Mouse (Mus musculus): ENCODE data around the gene Dkk2. TPM values are rescaled to one million over a fixed set of nuclear protein-coding genes. Genes with fewer than 3 reads are reported as not detected.

Dkk2 gene
- polyA plus RNA-seq, 1 experiment, result 0.17 TPM

- no peak overlapping the region for H3K4me2 ChIP-seq (ENCODE audit: low read depth)
- H3K79me2 ChIP-seq (ENCODE audit: control insufficient read depth, insufficient read depth), result no peaks in the 10 kb centered on the region
- no peak overlapping the region for H3ac ChIP-seq (ENCODE audit: control insufficient read depth, insufficient read length)
- no peak overlapping the region for H3K4me3 ChIP-seq
- H3K27me3 ChIP-seq (ENCODE audit: control insufficient read depth, insufficient read depth, insufficient read length), result no peaks in the 10 kb centered on the region
- TF ChIP-seq SRF (IDR thresholded peaks at IDR 0.05; ENCODE audit: control insufficient read depth, insufficient read length, low read depth), result no peak
- H3K36me3 ChIP-seq (ENCODE audit: control insufficient read depth, insufficient read depth), result no peaks in the 10 kb centered on the region
Observed at GRCm38 (mm10) chr3:132149446-132150025, 64.4 kb downstream of the Dkk2 start.

- H3K4me2 ChIP-seq (ENCODE audit: low read depth), result no peak overlapping the region
- TF ChIP-seq E2F4 (IDR thresholded peaks at IDR 0.05; ENCODE audit: insufficient read depth) (no peak), CEBPB (IDR thresholded peaks at IDR 0.05; ENCODE audit: insufficient read depth, poor library complexity, severe bottlenecking) (no peak), MAX (IDR thresholded peaks at IDR 0.05; ENCODE audit: low read depth) (no peak), TCF3 (IDR thresholded peaks at IDR 0.05; ENCODE audit: insufficient read length, low read depth) (no peak), POLR2A (IDR thresholded peaks at IDR 0.05; ENCODE audit: insufficient read length, low read depth) (no peak), REST (IDR thresholded peaks at IDR 0.05; ENCODE audit: insufficient read depth, insufficient read length) (no peak), MYOG (IDR thresholded peaks at IDR 0.05; ENCODE audit: control insufficient read depth in 1 of 3, insufficient read depth in 1 of 3, insufficient read length in 2 of 3, low read depth in 2 of 3) (no peak), USF1 (IDR thresholded peaks at IDR 0.05; ENCODE audit: low read depth) (no peak), POLR2AphosphoS2 (IDR thresholded peaks at IDR 0.05; ENCODE audit: insufficient read length, low read depth) (no peak), TCF12 (IDR thresholded peaks at IDR 0.05; ENCODE audit: insufficient read depth, poor library complexity, severe bottlenecking) (no peak), MYOD1 (IDR thresholded peaks at IDR 0.05; ENCODE audit: control insufficient read depth in 1 of 3, insufficient read length in 2 of 3, low read depth in 2 of 3) (no peak), SRF (IDR thresholded peaks at IDR 0.05; ENCODE audit: control insufficient read depth, insufficient read length, low read depth) (no peak)
- H3K27me3 ChIP-seq (ENCODE audit: control insufficient read depth, insufficient read depth, insufficient read length), result no peaks in the 10 kb centered on the region
- H3K4me3 ChIP-seq, result no peak overlapping the region
- no peak overlapping the region for H3ac ChIP-seq (ENCODE audit: control insufficient read depth, insufficient read length)
- H3K79me2 ChIP-seq (ENCODE audit: control insufficient read depth, insufficient read depth), result no peaks in the 10 kb centered on the region
- no peaks in the 10 kb centered on the region for H3K36me3 ChIP-seq (ENCODE audit: control insufficient read depth, insufficient read depth)
Observed at GRCm38 (mm10) chr3:132158817-132159216, 73.7 kb downstream of the Dkk2 start.

- Histone ChIP-seq H3K27me3 (ENCODE audit: control insufficient read depth, insufficient read depth, insufficient read length) (no peaks in the 10 kb centered on the region), H3K4me2 (ENCODE audit: low read depth) (no peak overlapping the region)
- TF ChIP-seq POLR2AphosphoS2 (IDR thresholded peaks at IDR 0.05; ENCODE audit: insufficient read length, low read depth), result no peak
- TF ChIP-seq SRF (IDR thresholded peaks at IDR 0.05; ENCODE audit: control insufficient read depth, insufficient read length, low read depth), result no peak
- TF ChIP-seq E2F4 (IDR thresholded peaks at IDR 0.05; ENCODE audit: insufficient read depth), result no peak
- no peak for TF ChIP-seq MYOG (IDR thresholded peaks at IDR 0.05; ENCODE audit: control insufficient read depth in 1 of 3, insufficient read depth in 1 of 3, insufficient read length in 2 of 3, low read depth in 2 of 3)
Observed at GRCm38 (mm10) chr3:132168911-132169310, 83.8 kb downstream of the Dkk2 start.

GRCm38 (mm10) chr3:132186888-132187552 is 101.9 kb downstream of the Dkk2 start:
- Histone ChIP-seq H3ac (ENCODE audit: control insufficient read depth, insufficient read length) (no peak overlapping the region), H3K27me3 (ENCODE audit: control insufficient read depth, insufficient read depth, insufficient read length) (no peaks in the 10 kb centered on the region), H3K4me3 (no peak overlapping the region), H3K79me2 (ENCODE audit: control insufficient read depth, insufficient read depth) (no peaks in the 10 kb centered on the region), H3K4me2 (ENCODE audit: low read depth) (no peak overlapping the region), H3K36me3 (ENCODE audit: control insufficient read depth, insufficient read depth) (no peaks in the 10 kb centered on the region)
- TF ChIP-seq SRF (IDR thresholded peaks at IDR 0.05; ENCODE audit: control insufficient read depth, insufficient read length, low read depth), result no peak
- no peak for TF ChIP-seq E2F4 (IDR thresholded peaks at IDR 0.05; ENCODE audit: insufficient read depth)
- no peak for TF ChIP-seq POLR2AphosphoS2 (IDR thresholded peaks at IDR 0.05; ENCODE audit: insufficient read length, low read depth)

More at GRCm38 (mm10) chr3:132168911-132169310, 83.8 kb downstream of the Dkk2 start:
- no peak overlapping the region for H3K4me3 ChIP-seq
- H3K36me3 ChIP-seq (ENCODE audit: control insufficient read depth, insufficient read depth), result no peaks in the 10 kb centered on the region
- no peaks in the 10 kb centered on the region for H3K79me2 ChIP-seq (ENCODE audit: control insufficient read depth, insufficient read depth)
- no peak overlapping the region for H3ac ChIP-seq (ENCODE audit: control insufficient read depth, insufficient read length)

GRCm38 (mm10) chr3:132201950-132202349 is 116.9 kb downstream of the Dkk2 start:
- no peak overlapping the region for H3K4me3 ChIP-seq
- H3ac ChIP-seq (ENCODE audit: control insufficient read depth, insufficient read length), result no peak overlapping the region
- TF ChIP-seq CEBPB (IDR thresholded peaks at IDR 0.05; ENCODE audit: insufficient read depth, poor library complexity, severe bottlenecking) (no peak), POLR2A (IDR thresholded peaks at IDR 0.05; ENCODE audit: insufficient read length, low read depth) (no peak), MAX (IDR thresholded peaks at IDR 0.05; ENCODE audit: low read depth) (no peak), USF1 (IDR thresholded peaks at IDR 0.05; ENCODE audit: low read depth) (no peak), POLR2AphosphoS2 (IDR thresholded peaks at IDR 0.05; ENCODE audit: insufficient read length, low read depth) (no peak), REST (IDR thresholded peaks at IDR 0.05; ENCODE audit: insufficient read depth, insufficient read length) (no peak)
- H3K4me2 ChIP-seq (ENCODE audit: low read depth), result no peak overlapping the region
- H3K27me3 ChIP-seq (ENCODE audit: control insufficient read depth, insufficient read depth, insufficient read length), result no peaks in the 10 kb centered on the region
- H3K79me2 ChIP-seq (ENCODE audit: control insufficient read depth, insufficient read depth), result no peaks in the 10 kb centered on the region
- no peaks in the 10 kb centered on the region for H3K36me3 ChIP-seq (ENCODE audit: control insufficient read depth, insufficient read depth)
